Mouse (Mus musculus) liver, embryonic 12.5 days (tissue): ENCODE data around the gene Sla2. TPM values are rescaled to one million over a fixed set of nuclear protein-coding genes. Genes with fewer than 3 reads are reported as not detected.
"Not testable (repeated sequence)": the region's sequence is repeated elsewhere in the genome, so short reads cannot be mapped to it uniquely, and the experiment has no call there.

ENCODE experiments used
- ATAC-seq: fragments of 200-750 bp; cut with Nextera tagmentation; 2 replicates; pipeline ENCODE4 v1.8.0; 2017; ENCODE audit warnings: moderate number of reproducible peaks, mild to moderate bottlenecking, moderate library complexity
- H3K27ac ChIP-seq: fragments of 300-500 bp; sonication (generic); 2 replicates; pipeline ENCODE4 v1.5.1; 2016; ENCODE audit warnings: mild to moderate bottlenecking
- H3K27me3 ChIP-seq: fragments of 300-500 bp; sonication (generic); replicated peaks from 2 replicates; pipeline ENCODE4 v1.6.1; 2016; ENCODE audit warnings: mild to moderate bottlenecking, moderate library complexity
- H3K36me3 ChIP-seq: fragments of 300-500 bp; sonication (generic); 2 replicates; pipeline ENCODE4 v1.6.1; 2016; ENCODE audit warnings: mild to moderate bottlenecking, moderate library complexity
- H3K4me1 ChIP-seq: fragments of 300-500 bp; sonication (generic); 2 replicates; pipeline ENCODE4 v1.6.1; 2016
- H3K4me2 ChIP-seq: fragments of 300-500 bp; sonication (generic); 2 replicates; pipeline ENCODE4 v1.6.1; 2016; ENCODE audit warnings: mild to moderate bottlenecking, moderate library complexity
- H3K4me3 ChIP-seq: fragments of 300-500 bp; sonication (generic); 2 replicates; pipeline ENCODE4 v1.5.1; 2016; ENCODE audit warnings: mild to moderate bottlenecking, moderate library complexity
- H3K9ac ChIP-seq: fragments of 300-500 bp; sonication (generic); 2 replicates; pipeline ENCODE4 v1.6.1; 2016; ENCODE audit warnings: mild to moderate bottlenecking, moderate library complexity
- H3K9me3 ChIP-seq: fragments of 300-500 bp; sonication (generic); replicated peaks from 2 replicates; pipeline ENCODE4 v1.6.1; 2016; ENCODE audit warnings: mild to moderate bottlenecking, moderate library complexity
- WGBS: fragments of 180-500 bp; shearing (Covaris S2); methylation state at CpG from one replicate; pipeline ENCODE4 v1.1.7; 2016; ENCODE audit not compliant: insufficient replicate concordance; 5-methylcytosine and 5-hydroxymethylcytosine counted together
- polyA plus RNA-seq: library from polyadenylated mRNA; unstranded; fragments of >200 nt; fragmentation: Nextera tagmentation; extraction: Ambion mirVana; gene quantifications from 2 replicates; pipeline ENCODE4 v1.2.1, GENCODE M21; 2016

Sla2 gene
- polyA plus RNA-seq, 1 experiment from 2014 or later: 7.1 TPM

DNA sequence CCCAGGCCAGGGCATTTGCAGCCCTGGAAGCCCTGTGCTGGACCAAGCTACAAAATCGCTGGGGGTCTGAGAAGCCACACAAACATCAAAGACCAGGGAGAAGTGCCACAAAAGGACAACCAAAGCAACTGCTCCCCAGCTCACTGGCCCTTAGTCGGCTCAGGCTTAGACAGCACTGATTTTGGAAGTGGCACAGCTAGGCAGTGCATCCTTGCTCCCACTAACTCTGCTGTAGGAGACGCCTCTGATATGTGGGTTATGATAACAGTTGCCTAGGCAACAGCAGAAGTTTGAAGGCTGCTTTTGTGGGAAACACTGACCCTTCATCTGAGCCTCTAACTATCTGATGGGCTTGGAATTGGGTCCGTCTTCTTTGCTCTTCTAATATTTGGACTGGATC is 12.2 kb upstream of the Sla2 start:
- H3K9me3 ChIP-seq: no peaks in the 10 kb centered on the region
- WGBS: 57% methylated on average over 4 of the region's 4 CpGs
- ATAC-seq: no peak

DNA sequence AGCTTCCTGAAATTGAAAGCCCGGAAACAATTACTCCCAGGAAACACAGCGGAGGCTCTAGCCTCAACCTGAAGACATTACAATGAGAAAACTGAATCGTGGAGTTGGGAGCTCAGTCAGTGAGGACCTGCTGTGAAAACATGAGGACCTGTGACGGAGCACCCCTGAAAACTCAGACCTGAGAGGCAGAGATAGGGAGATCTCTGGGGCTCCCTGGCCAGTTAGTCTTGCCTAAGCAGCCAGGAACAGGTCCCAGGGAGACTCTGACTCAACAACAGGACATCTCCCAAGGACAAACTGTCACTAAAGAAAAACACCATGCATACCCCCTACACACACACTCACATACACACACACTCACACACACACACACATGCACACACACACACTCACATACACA is 11.4 kb upstream of the Sla2 start:
- Histone ChIP-seq H3K36me3 (no peaks in the 10 kb centered on the region), H3K9ac (peak overlapping the region; percentile 5; the same call in 1 of the 2 replicates), H3K4me2 (peak overlapping the region; percentile 46), H3K4me1 (peaks cover 47% of the 10 kb centered on the region), H3K27me3 (no peaks in the 10 kb centered on the region), H3K9me3 (no peaks in the 10 kb centered on the region), H3K4me3 (no peak overlapping the region), H3K27ac (no peak overlapping the region)
- WGBS: 18% methylated on average over 4 of the region's 4 CpGs
- ATAC-seq: peak; percentile 63; the same call in 1 of the 2 replicates

More for the DNA sequence above, 12.2 kb upstream of the Sla2 start:
- H3K9ac ChIP-seq: no peak overlapping the region
- no peak overlapping the region for H3K4me2 ChIP-seq
- H3K36me3 ChIP-seq: no peaks in the 10 kb centered on the region
- peaks cover 45% of the 10 kb centered on the region for H3K4me1 ChIP-seq
- no peak overlapping the region for H3K4me3 ChIP-seq
- H3K27me3 ChIP-seq: no peaks in the 10 kb centered on the region
- H3K27ac ChIP-seq: no peak overlapping the region

GRCm38 (mm10) chr2:156897034-156897433 is 10.0 kb upstream of the Sla2 start:
- ATAC-seq: no peak
- no peaks in the 10 kb centered on the region for H3K36me3 ChIP-seq
- 72% methylated on average over 9 of the region's 9 CpGs for WGBS
- H3K9ac ChIP-seq: no peak overlapping the region
- no peaks in the 10 kb centered on the region for H3K9me3 ChIP-seq
- H3K27ac ChIP-seq: no peak overlapping the region
- no peak overlapping the region for H3K4me2 ChIP-seq
- H3K4me3 ChIP-seq: no peak overlapping the region
- no peaks in the 10 kb centered on the region for H3K27me3 ChIP-seq
- H3K4me1 ChIP-seq: peaks cover 47% of the 10 kb centered on the region

DNA sequence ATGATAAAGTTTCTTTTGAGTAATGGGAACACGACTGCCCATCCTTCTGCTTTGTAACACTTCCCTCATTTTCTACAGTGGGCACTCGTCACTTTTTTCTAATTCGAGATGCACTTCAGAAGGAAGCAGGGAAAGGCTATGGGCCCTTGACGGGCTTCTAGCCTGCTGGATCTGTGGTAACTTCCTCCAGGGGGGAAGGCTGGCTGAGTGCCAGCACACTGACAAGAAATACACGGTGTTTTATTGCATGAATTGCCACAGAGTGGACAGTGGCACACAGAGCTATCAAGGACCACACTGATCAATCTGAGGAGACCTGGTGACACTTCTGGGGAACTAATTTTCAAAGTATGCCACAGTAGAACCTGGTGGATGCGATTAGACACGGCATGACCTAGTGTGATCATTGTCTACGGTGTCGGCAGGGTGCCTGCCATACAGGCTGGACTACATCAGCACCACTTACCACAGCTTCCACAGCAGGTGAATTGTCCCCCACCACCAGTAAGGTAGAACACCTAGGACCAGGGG is 9.5 kb upstream of the Sla2 start:
- Histone ChIP-seq H3K27ac (no peak overlapping the region), H3K4me2 (no peak overlapping the region), H3K36me3 (no peaks in the 10 kb centered on the region), H3K9me3 (no peaks in the 10 kb centered on the region), H3K4me3 (no peak overlapping the region), H3K27me3 (no peaks in the 10 kb centered on the region), H3K4me1 (peaks cover 47% of the 10 kb centered on the region), H3K9ac (no peak overlapping the region)
- ATAC-seq: no peak
- 62% methylated on average over 9 of the region's 9 CpGs for WGBS

DNA sequence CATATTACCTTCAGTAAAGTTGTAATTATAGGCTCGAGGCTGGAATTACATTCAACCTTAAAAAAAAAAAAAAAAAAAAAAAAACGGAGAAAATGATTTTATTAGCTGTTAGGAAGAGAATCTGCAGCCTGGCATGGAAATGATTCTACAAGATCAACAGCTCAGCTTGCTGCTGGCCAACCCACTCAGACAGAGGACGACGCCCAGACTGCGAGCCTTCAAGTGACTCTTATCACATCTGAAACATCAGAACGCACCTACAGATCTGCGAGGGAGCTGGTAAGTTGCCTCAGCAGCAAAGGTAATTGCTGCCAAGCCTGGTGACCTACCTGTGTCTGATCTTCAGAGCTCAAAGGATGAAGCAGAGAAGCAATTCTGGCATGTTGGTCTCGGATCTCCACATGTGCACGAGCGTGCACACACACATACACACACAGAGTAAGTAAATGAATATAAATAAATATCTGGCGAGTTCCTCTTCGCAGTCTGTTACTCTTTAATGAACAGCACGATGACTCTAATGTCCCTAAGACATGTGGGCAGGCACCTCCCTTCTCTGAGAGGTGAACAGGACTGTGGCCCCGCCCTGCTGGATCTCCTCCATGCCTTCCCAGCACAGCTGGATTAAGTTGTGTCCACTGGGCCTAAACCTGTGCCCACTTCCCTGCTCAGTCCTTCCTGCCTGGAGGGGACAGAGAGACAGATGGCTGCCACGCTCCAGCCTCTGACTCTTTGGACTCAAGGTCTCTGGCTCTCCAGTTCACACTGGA is 7.7 kb upstream of the Sla2 start:
- H3K9me3 ChIP-seq: no peaks in the 10 kb centered on the region
- WGBS: 58% methylated on average over 15 of the region's 15 CpGs
- no peak overlapping the region for H3K4me2 ChIP-seq
- no peak overlapping the region for H3K27ac ChIP-seq
- H3K36me3 ChIP-seq: no peaks in the 10 kb centered on the region
- H3K4me3 ChIP-seq: no peak overlapping the region
- no peak overlapping the region for H3K9ac ChIP-seq
- 0 out of 2 replicates have a peak, but pooled peaks have one; percentile 46 for ATAC-seq
- no peaks in the 10 kb centered on the region for H3K27me3 ChIP-seq
- peaks cover 47% of the 10 kb centered on the region for H3K4me1 ChIP-seq

DNA sequence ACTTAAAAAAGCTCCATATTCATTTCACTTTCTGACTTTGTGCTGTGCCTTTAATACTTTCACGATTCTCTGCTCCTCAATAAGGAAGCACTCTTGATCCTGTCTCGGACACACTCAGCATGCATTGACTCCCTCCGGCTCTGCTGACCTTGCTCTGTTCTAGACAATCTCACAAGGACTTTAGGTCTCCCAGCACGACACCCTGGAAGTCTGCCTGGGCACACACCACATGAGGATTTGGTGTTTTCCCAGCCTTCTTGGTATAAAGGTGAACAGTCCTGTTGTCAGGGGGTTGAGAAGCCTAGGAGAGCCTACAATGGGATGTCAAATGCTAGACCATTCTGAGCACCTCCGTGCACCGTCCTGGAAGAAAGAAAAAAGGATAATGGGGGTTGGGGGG is 5.8 kb upstream of the Sla2 start:
- no peak overlapping the region for H3K27ac ChIP-seq
- H3K36me3 ChIP-seq: no peaks in the 10 kb centered on the region
- 79% methylated on average over 6 of the region's 6 CpGs for WGBS
- H3K4me1 ChIP-seq: peaks cover 33% of the 10 kb centered on the region
- H3K27me3 ChIP-seq: no peaks in the 10 kb centered on the region
- no peaks in the 10 kb centered on the region for H3K9me3 ChIP-seq
- no peak overlapping the region for H3K4me3 ChIP-seq
- H3K4me2 ChIP-seq: no peak overlapping the region
- no peak overlapping the region for H3K9ac ChIP-seq
- ATAC-seq: no peak

DNA sequence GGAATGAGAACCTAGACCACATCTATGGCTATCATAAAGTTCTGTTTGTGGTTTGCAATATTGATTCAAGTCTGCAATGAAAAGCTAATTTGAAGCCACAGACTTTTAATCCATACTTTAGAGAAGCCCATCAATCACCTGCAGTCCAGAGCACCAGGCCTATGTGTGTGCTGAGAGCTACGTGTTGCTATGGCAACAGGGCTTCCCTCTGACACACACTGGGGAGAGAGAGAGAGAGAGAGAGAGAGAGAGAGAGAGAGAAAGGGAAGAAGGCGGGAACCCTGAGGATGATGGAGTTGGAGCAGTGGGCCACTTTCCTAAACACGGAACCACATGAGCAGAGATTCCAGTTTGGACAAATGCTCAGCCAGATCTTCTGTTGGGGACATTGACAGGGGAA is 5.2 kb upstream of the Sla2 start:
- Histone ChIP-seq H3K4me3 (no peak overlapping the region), H3K36me3 (no peaks in the 10 kb centered on the region), H3K9ac (no peak overlapping the region), H3K4me1 (peaks cover 32% of the 10 kb centered on the region), H3K9me3 (no peaks in the 10 kb centered on the region), H3K27ac (no peak overlapping the region), H3K4me2 (no peak overlapping the region), H3K27me3 (no peaks in the 10 kb centered on the region)
- ATAC-seq: no peak
- WGBS: 59% methylated on average over 3 of the region's 3 CpGs

DNA sequence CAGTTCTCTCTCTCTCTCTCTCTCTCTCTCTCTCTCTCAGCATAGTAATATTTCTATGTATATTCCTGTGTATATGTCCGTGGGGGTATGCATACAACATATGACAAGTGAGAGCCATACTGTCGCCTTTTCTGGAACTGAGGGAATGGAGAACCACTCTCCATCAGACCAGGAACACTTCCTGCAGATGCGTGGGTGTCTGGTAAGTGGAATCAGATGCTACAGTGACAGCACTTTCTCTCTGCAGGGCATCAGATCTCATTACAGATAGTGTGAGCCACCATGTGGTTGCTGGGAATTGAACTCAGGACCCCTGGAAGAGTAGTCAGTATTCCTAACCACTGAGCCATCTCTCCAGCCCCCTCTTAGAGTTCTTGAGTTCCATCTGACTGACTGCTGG is 1.5 kb upstream of the Sla2 start:
- WGBS: 62% methylated on average over 3 of the region's 3 CpGs
- H3K27me3 ChIP-seq: no peaks in the 10 kb centered on the region
- H3K4me3 ChIP-seq: no peak overlapping the region
- ATAC-seq: no peak
- peaks cover 46% of the 10 kb centered on the region for H3K4me1 ChIP-seq
- no peak overlapping the region for H3K9ac ChIP-seq
- no peaks in the 10 kb centered on the region for H3K36me3 ChIP-seq
- H3K27ac ChIP-seq: no peak overlapping the region
- no peak overlapping the region for H3K4me2 ChIP-seq
- no peaks in the 10 kb centered on the region for H3K9me3 ChIP-seq

DNA sequence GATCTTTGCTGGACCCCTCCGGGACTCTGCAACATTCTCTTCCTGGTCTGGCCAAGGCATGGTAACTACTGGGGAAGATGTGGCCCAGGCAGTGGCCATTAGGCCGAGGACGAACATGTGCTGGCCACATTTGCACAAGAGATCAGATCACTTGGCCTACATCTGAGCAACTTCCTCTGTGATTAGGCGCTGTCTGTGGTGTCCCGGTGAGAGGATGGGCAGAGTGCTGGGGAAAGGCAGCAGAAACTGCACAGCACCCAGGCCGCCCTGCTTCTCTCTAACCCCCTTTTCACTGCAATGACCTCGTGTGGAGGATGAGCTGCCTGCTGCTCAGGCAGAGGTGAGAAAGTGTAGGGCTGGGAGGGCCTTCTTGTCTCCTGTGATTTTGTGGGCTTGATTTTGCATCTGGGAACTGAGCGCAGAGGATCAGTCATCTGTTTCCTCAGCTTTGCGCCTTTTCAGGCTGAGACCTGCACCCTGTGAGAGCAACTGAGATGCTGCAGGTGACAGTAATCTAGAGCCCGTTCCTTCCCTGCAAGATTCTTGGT is 834 bp downstream of the Sla2 start:
- Histone ChIP-seq H3K4me2 (peak overlapping the region; percentile 12; the same call in 1 of the 2 replicates), H3K9ac (no peak overlapping the region), H3K27me3 (no peaks in the 10 kb centered on the region), H3K4me3 (0 out of 2 replicates have a peak overlapping the region, but pooled peaks have one; percentile 4), H3K36me3 (no peaks in the 10 kb centered on the region), H3K4me1 (peaks cover 69% of the 10 kb centered on the region), H3K27ac (peak overlapping the region; percentile 33; the same call in 1 of the 2 replicates), H3K9me3 (no peaks in the 10 kb centered on the region)
- 42% methylated on average over 10 of the region's 10 CpGs for WGBS
- no peak for ATAC-seq

- Histone ChIP-seq H3K27ac (peak overlapping the region; percentile 89), H3K9ac (0 out of 2 replicates have a peak overlapping the region, but pooled peaks have one; percentile 49), H3K4me2 (0 out of 2 replicates have a peak overlapping the region, but pooled peaks have one; percentile 12), H3K4me1 (peaks cover 74% of the 10 kb centered on the region)
- H3K4me3 ChIP-seq, H3K9me3 ChIP-seq, H3K27me3 ChIP-seq, H3K36me3 ChIP-seq, ATAC-seq: not testable (repeated sequence)
- WGBS: 49% methylated on average over 2 of the region's 2 CpGs
Observed at GRCm38 (mm10) chr2:156885666-156886065, 1.3 kb downstream of the Sla2 start.

DNA sequence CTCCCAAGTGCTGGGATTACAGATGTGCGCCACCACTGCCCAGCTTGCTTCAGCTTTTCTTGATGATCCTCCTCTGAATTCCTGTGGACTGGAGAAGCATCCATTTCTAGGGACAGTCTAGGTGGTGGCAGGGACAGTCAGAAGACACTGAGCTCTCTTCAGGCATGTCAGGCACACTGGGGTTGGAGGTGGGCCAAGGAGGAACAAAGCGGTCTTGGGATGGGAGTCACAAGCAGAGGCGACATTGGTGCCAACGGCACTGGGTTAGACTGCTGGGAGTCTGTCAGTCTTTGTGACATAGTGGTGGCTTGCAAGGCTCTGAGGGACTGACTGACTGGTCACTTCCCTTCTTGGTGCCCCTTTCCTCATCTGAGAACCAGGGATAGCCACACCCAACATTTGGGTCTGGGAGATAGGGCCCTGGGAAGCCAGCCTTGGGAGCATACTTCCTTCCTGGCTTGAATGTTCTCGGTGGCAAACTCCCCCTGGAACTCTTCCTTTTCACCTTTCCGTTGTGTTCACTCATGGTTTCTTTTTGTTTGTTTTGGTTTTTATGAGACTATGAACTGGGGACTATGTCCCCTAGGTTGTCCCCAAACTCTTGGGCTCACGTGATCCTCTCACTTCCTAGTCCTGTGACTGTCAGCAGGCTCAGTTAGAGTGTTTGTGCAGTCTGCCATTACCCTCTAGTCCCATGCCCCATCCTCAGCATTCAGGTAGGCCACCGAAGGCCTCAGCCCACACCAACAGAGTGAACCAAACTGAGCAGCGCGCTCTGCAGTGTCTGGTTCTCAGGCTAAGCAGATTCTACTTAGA is 2.4 kb downstream of the Sla2 start:
- Histone ChIP-seq H3K9me3 (no peaks in the 10 kb centered on the region), H3K36me3 (no peaks in the 10 kb centered on the region), H3K27ac (peak overlapping the region; percentile 89), H3K4me1 (peaks cover 84% of the 10 kb centered on the region), H3K4me3 (no peak overlapping the region), H3K4me2 (peak overlapping the region; percentile 47), H3K27me3 (no peaks in the 10 kb centered on the region), H3K9ac (peak overlapping the region; percentile 49)
- 52% methylated on average over 10 of the region's 10 CpGs for WGBS
- ATAC-seq: peak; percentile 41; the same call in 1 of the 2 replicates
